Mouse (Mus musculus): ENCODE measurements around the gene Opcml. TPM values are rescaled to one million over a fixed set of nuclear protein-coding genes. Genes with fewer than 3 reads are reported as not detected.
A peak's percentile ranks its signal among the peaks of the same experiment; 100 is the strongest.

Gene Opcml
- polyA plus RNA-seq, 1 experiment from 2014 or later = 6.1 TPM

DNA sequence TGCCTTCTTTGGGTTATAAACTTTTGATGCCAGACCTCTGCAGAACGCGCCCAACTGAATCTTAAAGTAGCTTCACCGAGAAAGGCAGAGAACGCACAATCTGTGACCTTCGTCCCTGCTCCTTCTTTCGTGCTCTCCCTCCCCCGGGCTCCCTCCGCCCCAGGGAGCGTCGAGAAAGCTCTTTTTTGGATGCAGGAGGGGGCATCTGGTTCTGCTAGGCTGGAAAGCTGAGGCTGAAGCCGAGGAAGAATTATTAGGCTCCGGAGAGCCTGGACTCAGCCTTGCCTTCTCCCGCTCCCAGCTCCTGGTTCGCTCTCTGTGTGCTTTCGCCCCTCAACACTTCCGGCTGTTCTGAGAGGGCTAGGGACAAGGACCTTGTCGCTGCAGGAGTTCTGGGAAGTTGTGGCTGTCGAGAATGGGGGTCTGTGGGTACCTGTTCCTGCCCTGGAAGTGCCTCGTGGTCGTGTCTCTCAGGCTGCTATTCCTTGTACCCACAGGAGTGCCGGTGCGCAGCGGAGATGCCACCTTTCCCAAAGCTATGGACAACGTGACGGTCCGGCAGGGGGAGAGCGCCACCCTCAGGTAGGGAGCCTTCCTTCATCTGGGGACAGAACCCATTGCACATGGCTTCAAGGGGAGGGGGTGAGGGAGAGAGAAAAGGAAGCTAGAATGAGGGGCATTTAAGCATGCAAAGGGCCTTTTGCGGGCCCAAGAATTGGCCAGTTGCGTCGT, 613.4 kb downstream of the Opcml start:
- ATAC-seq (replicated peaks; ENCODE audit: extremely low read depth, insufficient read depth, low FRiP score) = peak; percentile 28; the same call in 1 of the 2 replicates
- WGBS = 3% methylated on average over 30 of the region's 30 CpGs

DNA sequence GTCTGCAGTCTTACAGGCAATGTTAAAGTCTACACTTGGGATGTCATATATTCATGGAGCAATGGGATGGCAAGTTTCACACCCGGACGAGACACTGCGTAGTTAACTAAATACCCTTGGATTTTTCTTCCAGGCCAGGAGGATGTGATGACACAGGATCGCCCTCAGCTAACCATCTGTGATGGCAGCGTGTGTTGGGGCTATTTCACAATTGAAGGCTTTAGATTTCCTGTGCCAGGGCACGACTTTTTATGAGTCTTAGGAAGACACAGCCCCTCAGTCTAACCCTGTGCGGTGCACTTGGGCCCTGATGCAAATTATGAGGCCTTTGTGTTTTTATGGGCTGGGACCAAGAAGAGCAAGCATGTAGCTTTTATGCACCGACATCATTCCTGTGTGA, 614.0 kb downstream of the Opcml start:
- Histone ChIP-seq H3K4me2 (ENCODE audit: low read depth, low read length) (peak overlapping the region; percentile 94), H3K4me3 (ENCODE audit: low read length) (peak overlapping the region; percentile 62), H3K9me3 (replicated peaks; ENCODE audit: control insufficient read depth, low read length) (no peaks in the 10 kb centered on the region), H3K27ac (ENCODE audit: low read length) (no peak overlapping the region), H3K4me1 (ENCODE audit: control insufficient read depth, insufficient read depth, low read length) (0 out of 2 replicates have a peak, but pooled peaks cover 5% of the 10 kb centered on the region), H3K27me3 (ENCODE audit: control insufficient read depth, insufficient read depth, low read length) (peaks cover 25% of the 10 kb centered on the region), H3K36me3 (ENCODE audit: control insufficient read depth, insufficient read depth) (no peaks in the 10 kb centered on the region), H3K9ac (ENCODE audit: low read length) (no peak overlapping the region)
- 79% methylated on average over 8 of the region's 8 CpGs for WGBS
- no peak for ATAC-seq (replicated peaks; ENCODE audit: extremely low read depth, insufficient read depth, low FRiP score)

More for the DNA sequence above, 613.4 kb downstream of the Opcml start:
- no peaks in the 10 kb centered on the region for H3K36me3 ChIP-seq (ENCODE audit: control insufficient read depth, insufficient read depth)
- H3K4me1 ChIP-seq (ENCODE audit: control insufficient read depth, insufficient read depth, low read length) = 0 out of 2 replicates have a peak, but pooled peaks cover 5% of the 10 kb centered on the region
- H3K4me3 ChIP-seq (ENCODE audit: low read length) = peak overlapping the region; percentile 62
- H3K9ac ChIP-seq (ENCODE audit: low read length) = peak overlapping the region; percentile 70
- no peak overlapping the region for H3K27ac ChIP-seq (ENCODE audit: low read length)
- peaks cover 25% of the 10 kb centered on the region for H3K27me3 ChIP-seq (ENCODE audit: control insufficient read depth, insufficient read depth, low read length)
- no peaks in the 10 kb centered on the region for H3K9me3 ChIP-seq (replicated peaks; ENCODE audit: control insufficient read depth, low read length)
- peak overlapping the region; percentile 94 for H3K4me2 ChIP-seq (ENCODE audit: low read depth, low read length)

- Histone ChIP-seq H3K9me3 (replicated peaks; ENCODE audit: control insufficient read depth, low read length) (no peaks in the 10 kb centered on the region), H3K9ac (ENCODE audit: low read length) (no peak overlapping the region), H3K27ac (ENCODE audit: low read length) (no peak overlapping the region), H3K4me2 (ENCODE audit: low read depth, low read length) (no peak overlapping the region), H3K27me3 (ENCODE audit: control insufficient read depth, insufficient read depth, low read length) (peaks cover 25% of the 10 kb centered on the region), H3K4me3 (ENCODE audit: low read length) (no peak overlapping the region), H3K36me3 (ENCODE audit: control insufficient read depth, insufficient read depth) (no peaks in the 10 kb centered on the region), H3K4me1 (ENCODE audit: control insufficient read depth, insufficient read depth, low read length) (0 out of 2 replicates have a peak, but pooled peaks cover 5% of the 10 kb centered on the region)
- ATAC-seq (replicated peaks; ENCODE audit: extremely low read depth, insufficient read depth, low FRiP score) = no peak
- 0% methylated on average over 1 of the region's 1 CpGs for WGBS
These were observed 615.2 kb downstream of the Opcml start for GRCm38 (mm10) chr9:28405816-28406215.

- WGBS = 79% methylated on average over 5 of the region's 5 CpGs
- Histone ChIP-seq H3K9ac (ENCODE audit: low read length) (no peak overlapping the region), H3K9me3 (replicated peaks; ENCODE audit: control insufficient read depth, low read length) (no peaks in the 10 kb centered on the region), H3K27me3 (ENCODE audit: control insufficient read depth, insufficient read depth, low read length) (no peaks in the 10 kb centered on the region), H3K4me3 (ENCODE audit: low read length) (no peak overlapping the region), H3K4me1 (ENCODE audit: control insufficient read depth, insufficient read depth, low read length) (no peaks in the 10 kb centered on the region), H3K27ac (ENCODE audit: low read length) (no peak overlapping the region), H3K36me3 (ENCODE audit: control insufficient read depth, insufficient read depth) (no peaks in the 10 kb centered on the region), H3K4me2 (ENCODE audit: low read depth, low read length) (no peak overlapping the region)
- ATAC-seq (replicated peaks; ENCODE audit: extremely low read depth, insufficient read depth, low FRiP score) = no peak
These were observed 630.2 kb downstream of the Opcml start for GRCm38 (mm10) chr9:28420808-28421207.

GRCm38 (mm10) chr9:28423407-28423806, 632.8 kb downstream of the Opcml start:
- Histone ChIP-seq H3K9me3 (replicated peaks; ENCODE audit: control insufficient read depth, low read length) (no peaks in the 10 kb centered on the region), H3K4me1 (ENCODE audit: control insufficient read depth, insufficient read depth, low read length) (no peaks in the 10 kb centered on the region), H3K27ac (ENCODE audit: low read length) (no peak overlapping the region), H3K9ac (ENCODE audit: low read length) (no peak overlapping the region), H3K4me2 (ENCODE audit: low read depth, low read length) (no peak overlapping the region), H3K27me3 (ENCODE audit: control insufficient read depth, insufficient read depth, low read length) (no peaks in the 10 kb centered on the region), H3K4me3 (ENCODE audit: low read length) (no peak overlapping the region), H3K36me3 (ENCODE audit: control insufficient read depth, insufficient read depth) (no peaks in the 10 kb centered on the region)
- WGBS = 42% methylated on average over 12 of the region's 12 CpGs
- no peak for ATAC-seq (replicated peaks; ENCODE audit: extremely low read depth, insufficient read depth, low FRiP score)

DNA sequence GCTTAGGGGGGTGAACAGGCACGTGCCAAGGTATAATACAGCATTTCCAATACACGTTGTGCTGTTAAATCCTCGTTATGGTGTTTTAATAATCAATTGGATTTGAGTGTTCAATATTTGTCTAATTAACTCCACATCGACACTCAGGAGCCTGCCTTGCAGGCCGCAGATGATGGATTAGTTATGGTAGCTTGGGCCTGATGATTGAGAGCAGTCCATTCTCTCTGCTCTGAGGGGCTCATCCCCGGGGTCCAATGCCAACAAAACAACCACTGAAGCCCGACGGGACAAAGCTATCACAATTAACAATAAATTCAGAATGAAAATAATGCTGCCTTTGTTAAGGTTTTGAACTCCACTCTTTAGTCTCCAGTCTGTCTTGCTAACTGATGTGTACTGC, 641.6 kb downstream of the Opcml start:
- Histone ChIP-seq H3K36me3 (ENCODE audit: control insufficient read depth, insufficient read depth) (no peaks in the 10 kb centered on the region), H3K27me3 (ENCODE audit: control insufficient read depth, insufficient read depth, low read length) (no peaks in the 10 kb centered on the region), H3K9me3 (replicated peaks; ENCODE audit: control insufficient read depth, low read length) (no peaks in the 10 kb centered on the region), H3K4me1 (ENCODE audit: control insufficient read depth, insufficient read depth, low read length) (no peaks in the 10 kb centered on the region), H3K27ac (ENCODE audit: low read length) (no peak overlapping the region), H3K4me2 (ENCODE audit: low read depth, low read length) (no peak overlapping the region), H3K4me3 (ENCODE audit: low read length) (no peak overlapping the region), H3K9ac (ENCODE audit: low read length) (no peak overlapping the region)
- ATAC-seq (replicated peaks; ENCODE audit: extremely low read depth, insufficient read depth, low FRiP score) = no peak
- WGBS = 84% methylated on average over 8 of the region's 8 CpGs

DNA sequence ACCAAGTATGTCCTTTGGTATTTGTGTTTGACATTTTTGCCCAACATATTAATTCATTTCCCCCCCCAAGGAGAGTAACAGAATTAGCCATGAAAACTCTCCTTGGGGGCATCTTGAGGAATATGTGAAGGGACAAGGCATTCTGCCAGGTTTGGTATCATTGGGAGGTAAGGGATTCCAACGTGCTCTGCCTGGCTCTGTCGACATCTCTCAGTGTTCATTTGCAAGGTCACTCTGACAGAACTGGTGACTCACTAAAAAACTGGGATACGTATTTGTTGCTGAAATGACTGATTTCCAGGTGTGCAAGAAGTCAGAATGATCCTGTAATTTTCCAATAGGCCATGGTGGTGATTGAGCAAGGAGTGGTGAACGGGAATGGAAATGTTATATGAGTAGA, 648.2 kb downstream of the Opcml start:
- no peaks in the 10 kb centered on the region for H3K27me3 ChIP-seq (ENCODE audit: control insufficient read depth, insufficient read depth, low read length)
- ATAC-seq (replicated peaks; ENCODE audit: extremely low read depth, insufficient read depth, low FRiP score) = no peak
- H3K4me1 ChIP-seq (ENCODE audit: control insufficient read depth, insufficient read depth, low read length) = peaks cover 4% of the 10 kb centered on the region
- H3K4me2 ChIP-seq (ENCODE audit: low read depth, low read length) = no peak overlapping the region
- WGBS = 69% methylated on average over 4 of the region's 4 CpGs
- no peak overlapping the region for H3K27ac ChIP-seq (ENCODE audit: low read length)
- H3K9me3 ChIP-seq (replicated peaks; ENCODE audit: control insufficient read depth, low read length) = no peaks in the 10 kb centered on the region
- no peak overlapping the region for H3K4me3 ChIP-seq (ENCODE audit: low read length)
- no peak overlapping the region for H3K9ac ChIP-seq (ENCODE audit: low read length)
- H3K36me3 ChIP-seq (ENCODE audit: control insufficient read depth, insufficient read depth) = no peaks in the 10 kb centered on the region

- H3K9ac ChIP-seq (ENCODE audit: low read length) = no peak overlapping the region
- no peaks in the 10 kb centered on the region for H3K27me3 ChIP-seq (ENCODE audit: control insufficient read depth, insufficient read depth, low read length)
- WGBS = 61% methylated on average over 5 of the region's 5 CpGs
- H3K36me3 ChIP-seq (ENCODE audit: control insufficient read depth, insufficient read depth) = no peaks in the 10 kb centered on the region
- no peak overlapping the region for H3K4me2 ChIP-seq (ENCODE audit: low read depth, low read length)
- no peak overlapping the region for H3K4me3 ChIP-seq (ENCODE audit: low read length)
- no peaks in the 10 kb centered on the region for H3K9me3 ChIP-seq (replicated peaks; ENCODE audit: control insufficient read depth, low read length)
- peaks cover 4% of the 10 kb centered on the region for H3K4me1 ChIP-seq (ENCODE audit: control insufficient read depth, insufficient read depth, low read length)
- no peak for ATAC-seq (replicated peaks; ENCODE audit: extremely low read depth, insufficient read depth, low FRiP score)
- H3K27ac ChIP-seq (ENCODE audit: low read length) = no peak overlapping the region
These were observed 649.0 kb downstream of the Opcml start for GRCm38 (mm10) chr9:28439433-28440191.

- H3K4me2 ChIP-seq (ENCODE audit: low read depth, low read length) = no peak overlapping the region
- peaks cover 4% of the 10 kb centered on the region for H3K4me1 ChIP-seq (ENCODE audit: control insufficient read depth, insufficient read depth, low read length)
- WGBS = 69% methylated on average over 3 of the region's 3 CpGs
- ATAC-seq (replicated peaks; ENCODE audit: extremely low read depth, insufficient read depth, low FRiP score) = no peak
- no peaks in the 10 kb centered on the region for H3K27me3 ChIP-seq (ENCODE audit: control insufficient read depth, insufficient read depth, low read length)
- no peaks in the 10 kb centered on the region for H3K36me3 ChIP-seq (ENCODE audit: control insufficient read depth, insufficient read depth)
- H3K9me3 ChIP-seq (replicated peaks; ENCODE audit: control insufficient read depth, low read length) = no peaks in the 10 kb centered on the region
- H3K27ac ChIP-seq (ENCODE audit: low read length) = no peak overlapping the region
- no peak overlapping the region for H3K9ac ChIP-seq (ENCODE audit: low read length)
- H3K4me3 ChIP-seq (ENCODE audit: low read length) = no peak overlapping the region
These were observed 649.7 kb downstream of the Opcml start for GRCm38 (mm10) chr9:28440192-28440795.

Data from heart, embryonic 16.5 days (tissue).